Mouse (Mus musculus) heart, embryonic 11.5 days (tissue): ENCODE data around the gene Foxb2. TPM values are rescaled to one million over a fixed set of nuclear protein-coding genes. Genes with fewer than 3 reads are reported as not detected.

ENCODE experiments used
- ATAC-seq: fragments of 200-750 bp; cut with Nextera tagmentation; replicated peaks from 2 replicates; pipeline ENCODE4 v1.8.0; 2017; ENCODE audit warnings: moderate library complexity; ENCODE audit not compliant: insufficient number of reproducible peaks, low FRiP score, low TSS enrichment
- H3K27ac ChIP-seq: fragments of 300-500 bp; sonication (generic); 2 replicates; pipeline ENCODE4 v1.5.1; 2014; ENCODE audit warnings: mild to moderate bottlenecking, low read depth, low read length
- H3K27me3 ChIP-seq: fragments of 300-500 bp; sonication (generic); 2 replicates; pipeline ENCODE4 v1.6.1; 2014; ENCODE audit warnings: mild to moderate bottlenecking, low read length, mixed read lengths; ENCODE audit not compliant: control insufficient read depth, insufficient read depth
- H3K36me3 ChIP-seq: fragments of 300-500 bp; sonication (generic); 2 replicates; pipeline ENCODE4 v1.6.1; 2014; ENCODE audit warnings: mild to moderate bottlenecking, low read length, moderate library complexity, mixed read lengths; ENCODE audit not compliant: control insufficient read depth, insufficient read depth
- H3K4me1 ChIP-seq: fragments of 300-500 bp; sonication (generic); 2 replicates; pipeline ENCODE4 v1.6.1; 2014; ENCODE audit warnings: low read length; ENCODE audit not compliant: control insufficient read depth, insufficient read depth
- H3K4me2 ChIP-seq: fragments of 300-500 bp; sonication (generic); 2 replicates; pipeline ENCODE4 v1.6.1; 2014; ENCODE audit warnings: mild to moderate bottlenecking, moderate library complexity
- H3K4me3 ChIP-seq: fragments of 300-500 bp; sonication (generic); 2 replicates; pipeline ENCODE4 v1.5.1; 2014; ENCODE audit warnings: low read depth, low read length
- H3K9ac ChIP-seq: fragments of 300-500 bp; sonication (generic); 2 replicates; pipeline ENCODE4 v1.6.1; 2014; ENCODE audit warnings: mild to moderate bottlenecking, low read depth, low read length, moderate library complexity
- H3K9me3 ChIP-seq: fragments of 300-500 bp; sonication (generic); replicated peaks from 2 replicates; pipeline ENCODE4 v1.6.1; 2016; ENCODE audit warnings: low read length; ENCODE audit not compliant: control insufficient read depth
- WGBS: fragments of 180-500 bp; shearing (Covaris S2); extraction: QIAGEN DNeasy Blood & Tissue Kit; methylation state at CpG from one replicate; pipeline ENCODE4 v1.1.7; 2014; ENCODE audit not compliant: insufficient replicate concordance; 5-methylcytosine and 5-hydroxymethylcytosine counted together
- polyA plus RNA-seq: library from polyadenylated mRNA; unstranded; fragments of >200 nt; fragmentation: Nextera tagmentation; extraction: Ambion mirVana; gene quantifications from 2 replicates; pipeline ENCODE4 v1.2.1, GENCODE M21; 2014

Foxb2 gene
- not detected in 2 replicates for polyA plus RNA-seq

GRCm38 (mm10) chr19:16873221-16873861 is at the start of gene Foxb2:
Gene Foxb2, minus strand, starts transcription at chr19:16873805.
- WGBS = under 1% methylated on average over 40 of the region's 40 CpGs

GRCm38 (mm10) chr19:16911507-16911906 is 37.9 kb upstream of the Foxb2 start:
- Histone ChIP-seq H3K9me3 (no peaks in the 10 kb centered on the region), H3K27me3 (no peaks in the 10 kb centered on the region), H3K4me1 (no peaks in the 10 kb centered on the region), H3K4me2 (no peak overlapping the region), H3K4me3 (no peak overlapping the region), H3K36me3 (no peaks in the 10 kb centered on the region), H3K27ac (no peak overlapping the region), H3K9ac (no peak overlapping the region)
- no peak for ATAC-seq
- 82% methylated on average over 5 of the region's 5 CpGs for WGBS

More at GRCm38 (mm10) chr19:16873221-16873861, at the start of gene Foxb2:
- Histone ChIP-seq H3K4me1 (peaks cover 17% of the 10 kb centered on the region), H3K27me3 (peaks cover 100% of the 10 kb centered on the region), H3K9me3 (no peaks in the 10 kb centered on the region), H3K4me3 (peak within 1 kb of the TSS; percentile 46), H3K36me3 (no peaks in the 10 kb centered on the region), H3K9ac (no peak within 1 kb of the TSS), H3K4me2 (peak within 1 kb of the TSS; percentile 76), H3K27ac (no peak within 1 kb of the TSS)
- ATAC-seq = no peak

- Histone ChIP-seq H3K4me2 (no peak overlapping the region), H3K4me1 (no peaks in the 10 kb centered on the region), H3K27me3 (no peaks in the 10 kb centered on the region), H3K9ac (no peak overlapping the region), H3K9me3 (no peaks in the 10 kb centered on the region), H3K27ac (no peak overlapping the region), H3K4me3 (no peak overlapping the region), H3K36me3 (no peaks in the 10 kb centered on the region)
- WGBS = 78% methylated on average over 2 of the region's 2 CpGs
- ATAC-seq = no peak
Measured at GRCm38 (mm10) chr19:16903106-16903505, 29.5 kb upstream of the Foxb2 start.

- Histone ChIP-seq H3K4me2 (no peak overlapping the region), H3K36me3 (no peaks in the 10 kb centered on the region), H3K27me3 (no peaks in the 10 kb centered on the region), H3K9ac (no peak overlapping the region), H3K4me3 (no peak overlapping the region), H3K27ac (no peak overlapping the region), H3K4me1 (no peaks in the 10 kb centered on the region), H3K9me3 (no peaks in the 10 kb centered on the region)
- 46% methylated on average over 10 of the region's 10 CpGs for WGBS
- no peak for ATAC-seq
Measured at GRCm38 (mm10) chr19:16899716-16900115, 26.1 kb upstream of the Foxb2 start.

GRCm38 (mm10) chr19:16898576-16898975 is 25.0 kb upstream of the Foxb2 start:
- 78% methylated on average over 5 of the region's 5 CpGs for WGBS
- no peak overlapping the region for H3K4me3 ChIP-seq
- no peaks in the 10 kb centered on the region for H3K27me3 ChIP-seq
- no peaks in the 10 kb centered on the region for H3K9me3 ChIP-seq
- no peaks in the 10 kb centered on the region for H3K4me1 ChIP-seq
- no peak overlapping the region for H3K4me2 ChIP-seq
- no peak overlapping the region for H3K9ac ChIP-seq
- no peak overlapping the region for H3K27ac ChIP-seq
- H3K36me3 ChIP-seq = no peaks in the 10 kb centered on the region
- no peak for ATAC-seq

- H3K36me3 ChIP-seq = no peaks in the 10 kb centered on the region
- no peak overlapping the region for H3K27ac ChIP-seq
- peak overlapping the region; percentile 22; the same call in 1 of the 2 replicates for H3K4me3 ChIP-seq
- H3K27me3 ChIP-seq = peaks cover 85% of the 10 kb centered on the region
- H3K4me2 ChIP-seq = peak overlapping the region; percentile 50
- no peak for ATAC-seq
- H3K9me3 ChIP-seq = no peaks in the 10 kb centered on the region
- peaks cover 17% of the 10 kb centered on the region for H3K4me1 ChIP-seq
- H3K9ac ChIP-seq = no peak overlapping the region
- WGBS = 2% methylated on average over 17 of the region's 17 CpGs
Measured at GRCm38 (mm10) chr19:16876458-16876770, 2.8 kb upstream of the Foxb2 start.

GRCm38 (mm10) chr19:16875631-16876457 is 2.2 kb upstream of the Foxb2 start:
- no peak overlapping the region for H3K27ac ChIP-seq
- no peak for ATAC-seq
- H3K4me2 ChIP-seq = peak overlapping the region; percentile 50
- peaks cover 91% of the 10 kb centered on the region for H3K27me3 ChIP-seq
- H3K4me3 ChIP-seq = peak overlapping the region; percentile 22; the same call in 1 of the 2 replicates
- H3K36me3 ChIP-seq = no peaks in the 10 kb centered on the region
- peaks cover 17% of the 10 kb centered on the region for H3K4me1 ChIP-seq
- H3K9me3 ChIP-seq = no peaks in the 10 kb centered on the region
- 1% methylated on average over 34 of the region's 34 CpGs for WGBS
- no peak overlapping the region for H3K9ac ChIP-seq

- H3K4me2 ChIP-seq = no peak overlapping the region; the same call in 1 of the 2 replicates
Measured at GRCm38 (mm10) chr19:16874991-16875540, 1.5 kb upstream of the Foxb2 start.

More at GRCm38 (mm10) chr19:16874991-16875540, 1.5 kb upstream of the Foxb2 start:
- peaks cover 17% of the 10 kb centered on the region for H3K4me1 ChIP-seq
- no peaks in the 10 kb centered on the region for H3K36me3 ChIP-seq
- no peak overlapping the region for H3K9ac ChIP-seq
- H3K27ac ChIP-seq = no peak overlapping the region
- 4% methylated on average over 14 of the region's 14 CpGs for WGBS
- H3K9me3 ChIP-seq = no peaks in the 10 kb centered on the region
- no peak overlapping the region; the same call in 1 of the 2 replicates for H3K4me3 ChIP-seq
- H3K27me3 ChIP-seq = peaks cover 94% of the 10 kb centered on the region
- no peak for ATAC-seq
